Mouse (Mus musculus) erythroblast, embryonic 14.5 days (primary cell): ENCODE data around the gene Ltbr.

Source experiments
- GATA1 ChIP-seq: IDR thresholded peaks from 2 replicates; pipeline ENCODE4 v1.6.1; 2012; ENCODE audit warnings: low read length, inconsistent platforms, mixed read lengths
- TAL1 ChIP-seq: IDR thresholded peaks from 3 replicates; pipeline ENCODE4 v1.6.1; 2012; ENCODE audit warnings: low read length, inconsistent platforms, mixed read lengths

GRCm38 (mm10) chr6:125359999-125360398 lies 46.3 kb upstream of the Ltbr start:
- no peak for TF ChIP-seq GATA1
- no peak for TF ChIP-seq TAL1
